Mouse (Mus musculus) embryonic stem cell, embryonic (primary cell): ENCODE results near the gene Lmo7.

Source experiments
- CTCF ChIA-PET, 4 experiments: fragments of 300-600 bp in 2 of 4; fragments of 350-600 bp in 2 of 4; sonication (Branson Sonifier 250); formaldehyde crosslinking; loops; one replicate each; lab custom pipeline; 2022; ENCODE audit warnings: inconsistent platforms in 2 of 4; lab: Charles Lee
- POLR2A ChIA-PET, 4 experiments: fragments of 300-600 bp in 2 of 4; fragments of 350-600 bp in 2 of 4; sonication (Branson Sonifier 250); formaldehyde crosslinking; loops; one replicate each; lab custom pipeline; 2022; ENCODE audit warnings: antibody characterized with exemption in 4 of 4, inconsistent platforms in 1 of 4; lab: Charles Lee

Gene Lmo7

GRCm38 (mm10) chr14:101729237-101729971 lies at the start of gene Lmo7, which contains the start of gene Gm9922:
TSS of gene Lmo7 (plus strand) at chr14:101729957.
TSS of gene Gm9922 (minus strand) at chr14:101729814.
- ChIA-PET POLR2A (interaction anchor here (0.6 to 3.4 kb wide), 22 partner anchors 8 to 1266 kb away, joined by 3 to 14 read pairs (median 4); partner anchors contain the start of gene Tbc1d4 (in 1 of the 4)), CTCF (interaction anchor here in 1 of 4 experiments (0.8 to 1.2 kb wide), 2 partner anchors 11 to 121 kb away, joined by 3 to 4 read pairs; partner anchors contain the start of gene Tbc1d4)

- ChIA-PET POLR2A (no interaction called here), CTCF (interaction anchor here in 1 of 4 experiments (0.6 kb wide), 1 partner anchor 11 kb away, joined by 3 read pairs; no protein-coding TSS in a partner anchor)
Observed at GRCm38 (mm10) chr14:101687696-101688095, 42.1 kb upstream of the Lmo7 start.

- POLR2A ChIA-PET = no interaction called here
- CTCF ChIA-PET = no interaction called here
Observed at GRCm38 (mm10) chr14:101688406-101688805, 41.4 kb upstream of the Lmo7 start.

- ChIA-PET CTCF (no interaction called here), POLR2A (no interaction called here)
Observed at GRCm38 (mm10) chr14:101704479-101704878, 25.3 kb upstream of the Lmo7 start.

GRCm38 (mm10) chr14:101707088-101707487 lies 22.7 kb upstream of the Lmo7 start:
- CTCF ChIA-PET = no interaction called here

GRCm38 (mm10) chr14:101714414-101714813 lies 15.3 kb upstream of the Lmo7 start:
- POLR2A ChIA-PET = interaction anchor here in 1 of 4 experiments (0.7 to 1.3 kb wide), 2 partner anchors 13 to 122 kb away, joined by 3 to 6 read pairs; no protein-coding TSS in a partner anchor
- CTCF ChIA-PET = no interaction called here

More at GRCm38 (mm10) chr14:101707088-101707487, 22.7 kb upstream of the Lmo7 start:
- POLR2A ChIA-PET = no interaction called here

GRCm38 (mm10) chr14:101729972-101730692 lies 375 bp downstream of the Lmo7 start:
- POLR2A ChIA-PET = interaction anchor here (0.6 to 3.4 kb wide), 20 partner anchors 9 to 1265 kb away, joined by 3 to 14 read pairs (median 4); partner anchors contain the start of gene Tbc1d4 (in 1 of the 4)
- CTCF ChIA-PET = interaction anchor here in 2 of 4 experiments (0.8 to 1.2 kb wide), 3 partner anchors 10 to 216 kb away, joined by 3 to 4 read pairs (median 3); partner anchors contain the start of gene Tbc1d4 (in 1 of the 2)

- ChIA-PET POLR2A (interaction anchor here in 1 of 4 experiments (0.8 kb wide), 1 partner anchor 45 kb away, joined by 3 read pairs; no protein-coding TSS in a partner anchor), CTCF (interaction anchor here in 1 of 4 experiments (0.6 kb wide), 1 partner anchor 23 kb away, joined by 9 read pairs; no protein-coding TSS in a partner anchor)
Observed at GRCm38 (mm10) chr14:101733542-101734303, 4.0 kb downstream of the Lmo7 start.

- POLR2A ChIA-PET = interaction anchor here in 2 of 4 experiments (0.5 to 3.4 kb wide), 2 partner anchors 8 to 179 kb away, joined by 3 to 14 read pairs; partner anchors contain the start of genes Gm9922 (in 1 of the 2) and Lmo7 (in 1 of the 2)
- CTCF ChIA-PET = no interaction called here
Observed at GRCm38 (mm10) chr14:101737501-101737900, 7.7 kb downstream of the Lmo7 start.

- ChIA-PET CTCF (no interaction called here), POLR2A (interaction anchor here in 3 of 4 experiments (0.5 to 1.6 kb wide), 5 partner anchors 13 to 68 kb away, joined by 3 to 12 read pairs (median 4); partner anchors contain the start of genes Gm9922 (in 2 of the 3) and Lmo7 (in 2 of the 3))
Observed at GRCm38 (mm10) chr14:101746635-101747034, 16.9 kb downstream of the Lmo7 start.

- ChIA-PET CTCF (interaction anchor here in 1 of 4 experiments (0.6 kb wide), 2 partner anchors 738 to 1318 kb away, joined by 3 to 4 read pairs; no protein-coding TSS in a partner anchor), POLR2A (interaction anchor here in 3 of 4 experiments (0.7 to 1.6 kb wide), 4 partner anchors 18 to 30 kb away, joined by 3 to 12 read pairs (median 6); partner anchors contain the start of genes Gm9922 (in 3 of the 3) and Lmo7 (in 3 of the 3))
Observed at GRCm38 (mm10) chr14:101747811-101748210, 18.1 kb downstream of the Lmo7 start.

GRCm38 (mm10) chr14:101748436-101748835 lies 18.7 kb downstream of the Lmo7 start:
- ChIA-PET CTCF (interaction anchor here in 1 of 4 experiments (0.6 kb wide), 1 partner anchor 737 kb away, joined by 4 read pairs; no protein-coding TSS in a partner anchor), POLR2A (interaction anchor here in 1 of 4 experiments (0.5 kb wide), 1 partner anchor 236 kb away, joined by 5 read pairs; no protein-coding TSS in a partner anchor)

- CTCF ChIA-PET = no interaction called here
- POLR2A ChIA-PET = no interaction called here
Observed at GRCm38 (mm10) chr14:101750910-101751309, 21.2 kb downstream of the Lmo7 start.

- CTCF ChIA-PET = no interaction called here
- POLR2A ChIA-PET = no interaction called here
Observed at GRCm38 (mm10) chr14:101755425-101755824, 25.7 kb downstream of the Lmo7 start.

- POLR2A ChIA-PET = no interaction called here
- CTCF ChIA-PET = no interaction called here
Observed at GRCm38 (mm10) chr14:101762267-101762666, 32.5 kb downstream of the Lmo7 start.

GRCm38 (mm10) chr14:101763762-101764295 lies 34.1 kb downstream of the Lmo7 start:
- ChIA-PET POLR2A (interaction anchor here in 1 of 4 experiments (0.7 kb wide), 1 partner anchor 22 kb away, joined by 4 read pairs; no protein-coding TSS in a partner anchor), CTCF (interaction anchor here in 1 of 4 experiments (0.9 kb wide), 1 partner anchor 11 kb away, joined by 4 read pairs; no protein-coding TSS in a partner anchor)

- ChIA-PET POLR2A (interaction anchor here in 1 of 4 experiments (0.5 to 1.8 kb wide), 2 partner anchors 148 to 1211 kb away, joined by 3 read pairs; partner anchors contain the start of gene Kctd12), CTCF (no interaction called here)
Observed at GRCm38 (mm10) chr14:101771336-101771735, 41.6 kb downstream of the Lmo7 start.
